Mouse (Mus musculus): ENCODE measurements around the gene Osgin1.

Osgin1 gene

GRCm38 (mm10) chr8:119433582-119434174 is at the start of gene Osgin1:
Osgin1 (plus strand) TSS chr8:119434124.
- no peak for DNase-seq

DNA sequence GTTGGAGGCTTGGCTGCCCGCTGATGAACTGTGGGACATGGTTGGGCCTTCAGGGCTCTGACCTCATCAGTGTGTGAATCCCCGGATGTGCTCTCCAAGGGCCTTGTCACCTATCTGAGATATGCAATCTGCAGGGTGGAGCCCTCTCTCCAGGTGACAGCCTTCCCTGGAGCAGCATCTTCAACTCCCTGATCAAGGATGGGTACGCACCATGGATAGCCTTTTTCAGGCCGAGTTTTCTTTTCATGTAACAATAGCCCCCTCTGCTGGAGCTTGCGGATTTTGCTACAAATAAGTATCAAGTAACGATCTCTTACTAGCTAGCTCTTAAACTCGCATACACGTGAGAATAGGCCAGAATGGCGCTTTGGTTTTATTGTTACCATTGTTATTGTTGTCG is 49.4 kb upstream of the Osgin1 start:
- DNase-seq: peak; percentile 59 to 79

DNA sequence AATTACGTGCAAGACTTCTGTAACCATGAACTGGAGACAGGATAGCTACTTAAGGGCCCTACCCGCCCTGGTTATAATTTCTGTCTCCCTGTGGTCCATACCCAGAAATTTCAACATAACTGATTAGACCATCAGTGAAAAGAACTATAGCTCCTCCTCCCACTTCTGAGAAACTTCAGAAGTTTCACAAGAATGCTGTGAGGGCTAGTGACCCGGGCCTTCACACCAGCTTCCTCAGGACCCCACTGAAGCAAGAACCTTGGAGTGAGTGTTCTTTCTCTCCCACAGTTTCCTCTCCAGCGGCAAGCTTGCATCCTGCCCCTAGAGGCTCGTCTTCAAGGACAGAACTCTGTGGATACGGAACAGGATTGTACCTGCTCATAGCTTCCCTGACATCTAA is 48.1 kb upstream of the Osgin1 start:
- DNase-seq: no peak

DNA sequence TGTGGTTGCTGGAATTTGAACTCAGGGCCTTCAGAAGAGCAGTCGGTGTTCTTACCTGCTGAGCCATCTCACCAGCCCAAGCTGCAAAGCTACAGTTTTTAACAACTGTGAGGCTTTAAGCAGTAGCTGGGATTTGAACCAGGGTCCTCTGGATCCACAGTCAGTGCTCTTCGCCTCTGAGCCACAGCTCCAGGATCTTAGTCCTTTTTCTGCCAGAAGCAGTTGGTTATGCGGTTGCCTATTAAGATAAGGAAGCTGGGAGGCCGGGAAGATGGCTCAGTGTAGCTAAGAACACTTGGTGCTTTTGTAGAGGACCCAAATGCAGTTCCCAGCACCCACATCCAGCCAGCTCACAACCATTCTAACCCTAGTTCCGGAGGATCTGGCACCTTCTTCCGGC is 46.9 kb upstream of the Osgin1 start:
- DNase-seq: no peak

DNA sequence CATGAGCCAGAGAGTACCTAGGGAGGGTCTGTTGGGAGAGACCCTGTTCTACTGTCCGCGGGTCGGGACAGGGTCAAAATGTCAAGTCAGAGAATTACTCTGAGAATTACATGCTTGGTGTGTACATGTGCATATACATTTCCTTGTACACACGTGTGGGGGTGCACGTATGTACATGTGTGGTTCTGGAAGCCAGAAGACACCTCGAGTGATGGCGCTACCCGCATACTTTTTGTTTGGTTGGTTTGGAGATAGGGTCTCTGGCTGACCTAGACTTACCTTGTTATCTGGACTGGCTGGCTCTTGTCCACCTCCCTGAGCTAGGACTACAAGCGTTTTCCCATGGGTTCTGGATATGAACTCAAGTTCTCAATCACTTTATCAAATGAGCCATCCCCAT is 39.8 kb upstream of the Osgin1 start:
- DNase-seq: no peak

- peak; percentile 90 to 94 for DNase-seq
Observed at GRCm38 (mm10) chr8:119394524-119395026, 39.3 kb upstream of the Osgin1 start, which contains the start of gene Mlycd. Mlycd (plus strand) TSS chr8:119394878.

- DNase-seq: no peak
Observed at GRCm38 (mm10) chr8:119395072-119395950, 38.6 kb upstream of the Osgin1 start.

GRCm38 (mm10) chr8:119398558-119398957 is 35.4 kb upstream of the Osgin1 start:
- DNase-seq: no peak

DNA sequence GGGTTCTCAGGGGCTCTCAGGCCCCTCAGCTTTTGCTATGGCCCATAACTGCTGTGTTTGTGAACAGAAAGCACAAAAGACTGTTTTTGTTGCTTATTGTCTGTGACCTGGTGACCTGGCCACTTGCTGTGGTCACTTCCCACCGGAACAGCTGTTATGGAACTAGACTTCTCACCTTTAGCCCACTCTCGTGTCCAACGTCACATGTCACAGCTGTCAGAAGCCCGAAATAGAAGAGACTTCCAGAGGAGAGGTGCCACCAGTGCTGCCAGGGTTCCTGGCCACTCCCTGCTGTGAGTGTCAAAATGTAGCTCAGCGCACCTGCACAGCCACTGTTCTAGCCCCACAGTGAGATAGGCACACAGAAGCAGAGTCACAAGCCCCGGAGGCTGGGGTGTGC is 34.7 kb upstream of the Osgin1 start:
- no peak for DNase-seq

DNA sequence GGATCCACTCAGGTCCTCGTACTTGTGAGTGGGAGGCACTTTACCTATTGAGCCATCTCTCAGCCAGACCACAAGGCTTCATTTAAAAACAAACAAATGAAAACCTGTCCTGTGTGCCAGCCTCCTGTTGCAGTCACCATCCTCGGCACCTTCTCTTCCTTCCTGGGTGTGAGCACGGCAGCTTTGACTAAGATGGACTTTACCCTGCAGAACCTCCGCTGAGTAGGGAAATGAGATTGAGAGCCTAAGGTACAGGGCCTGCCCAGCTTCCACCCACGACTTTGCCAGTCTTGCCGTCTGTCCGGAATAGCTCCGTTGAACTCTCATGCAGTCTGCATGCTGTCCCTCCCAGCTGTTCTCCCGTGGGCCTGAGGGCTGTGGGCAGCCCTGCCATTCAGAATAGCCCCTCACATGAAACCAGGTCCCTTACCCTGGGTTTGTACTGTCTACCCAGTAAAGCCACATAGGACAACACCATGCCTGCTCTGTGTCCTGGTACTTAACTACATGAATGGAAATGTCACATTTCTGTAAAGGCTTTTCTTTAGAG is 33.7 kb upstream of the Osgin1 start:
- DNase-seq: no peak

GRCm38 (mm10) chr8:119400904-119401303 is 33.0 kb upstream of the Osgin1 start:
- DNase-seq: no peak

GRCm38 (mm10) chr8:119403912-119404311 is 30.0 kb upstream of the Osgin1 start:
- DNase-seq: no peak

- DNase-seq: no peak
Observed at GRCm38 (mm10) chr8:119404648-119405047, 29.3 kb upstream of the Osgin1 start.

- no peak for DNase-seq
Observed at GRCm38 (mm10) chr8:119408311-119408710, 25.6 kb upstream of the Osgin1 start.

GRCm38 (mm10) chr8:119412037-119412734 is 21.7 kb upstream of the Osgin1 start:
- no peak for DNase-seq

DNA sequence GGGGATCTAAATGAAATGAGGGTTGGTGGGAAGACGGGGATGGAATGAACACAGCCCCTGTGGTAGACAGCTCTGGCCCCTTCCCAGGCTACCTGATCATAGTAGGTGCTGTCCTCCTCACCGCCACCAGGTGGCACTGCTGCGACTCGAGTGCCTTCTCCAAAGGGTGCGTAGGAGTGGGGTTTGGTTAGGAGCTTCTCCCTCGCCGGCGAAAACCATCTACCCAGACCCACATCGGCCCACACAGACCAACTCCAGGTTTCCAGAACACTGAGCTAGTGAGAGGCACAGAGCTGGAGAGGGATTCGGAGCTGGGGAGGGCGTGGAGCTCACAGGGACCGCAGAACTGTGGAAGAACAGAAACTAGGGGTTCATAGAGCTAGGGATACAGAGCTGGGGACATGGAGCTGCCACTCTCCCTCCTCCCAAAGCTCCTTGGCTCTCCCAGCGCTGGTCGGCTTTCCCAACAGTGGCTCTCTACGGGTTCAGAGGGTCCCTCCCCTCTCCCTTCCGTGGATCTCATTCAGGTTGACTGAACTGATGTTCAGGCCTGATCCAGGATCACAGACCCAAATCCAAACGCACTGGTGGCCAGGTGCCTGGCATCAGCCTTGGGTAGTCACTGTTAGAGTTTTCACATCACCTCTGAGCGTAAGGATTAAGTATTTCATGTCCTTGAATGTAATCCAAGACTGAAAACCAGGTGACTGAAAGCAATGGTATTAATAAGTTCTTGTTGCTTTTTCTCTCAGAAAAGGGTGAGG is 21.0 kb upstream of the Osgin1 start:
- peak; percentile 79 to 81 for DNase-seq

DNA sequence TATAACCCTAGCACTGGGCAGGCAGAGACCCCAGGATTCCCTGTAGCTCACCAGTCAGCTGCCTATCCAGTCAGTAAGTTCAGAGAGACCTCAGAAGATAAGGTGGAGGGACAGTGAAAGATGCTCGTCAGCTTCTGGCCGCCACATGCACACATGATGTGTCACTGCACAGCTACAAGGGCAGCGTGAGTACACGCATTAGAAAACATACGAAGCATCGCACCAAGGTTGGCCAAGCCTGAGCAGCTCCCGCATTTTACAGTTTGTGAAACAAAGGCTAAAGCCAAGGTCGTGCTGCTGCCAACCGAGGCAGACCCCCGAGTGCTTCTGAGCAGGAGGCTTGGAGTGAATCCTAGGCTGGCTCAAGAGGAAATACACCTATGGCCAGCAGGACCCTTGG is 20.3 kb upstream of the Osgin1 start:
- DNase-seq: no peak

DNA sequence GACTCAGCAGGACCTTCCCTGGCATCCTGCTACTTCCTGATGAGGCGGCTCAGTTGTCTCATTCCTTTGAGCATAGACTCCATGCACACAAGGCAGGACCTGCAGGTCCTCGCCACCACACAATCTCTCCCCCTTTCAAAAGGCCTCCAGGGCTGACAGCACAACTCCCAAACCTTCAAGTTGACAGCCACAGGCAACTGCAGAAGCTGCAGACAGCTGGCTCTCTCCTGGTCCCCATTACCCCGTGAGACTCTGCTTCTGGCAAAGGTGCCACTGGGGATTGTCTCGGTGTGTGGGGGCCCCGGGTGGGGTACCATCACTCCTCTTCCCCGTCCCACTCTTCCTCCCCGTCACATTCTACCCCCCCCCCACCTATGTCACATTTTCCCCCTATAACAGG is 13.6 kb upstream of the Osgin1 start:
- no peak for DNase-seq

DNA sequence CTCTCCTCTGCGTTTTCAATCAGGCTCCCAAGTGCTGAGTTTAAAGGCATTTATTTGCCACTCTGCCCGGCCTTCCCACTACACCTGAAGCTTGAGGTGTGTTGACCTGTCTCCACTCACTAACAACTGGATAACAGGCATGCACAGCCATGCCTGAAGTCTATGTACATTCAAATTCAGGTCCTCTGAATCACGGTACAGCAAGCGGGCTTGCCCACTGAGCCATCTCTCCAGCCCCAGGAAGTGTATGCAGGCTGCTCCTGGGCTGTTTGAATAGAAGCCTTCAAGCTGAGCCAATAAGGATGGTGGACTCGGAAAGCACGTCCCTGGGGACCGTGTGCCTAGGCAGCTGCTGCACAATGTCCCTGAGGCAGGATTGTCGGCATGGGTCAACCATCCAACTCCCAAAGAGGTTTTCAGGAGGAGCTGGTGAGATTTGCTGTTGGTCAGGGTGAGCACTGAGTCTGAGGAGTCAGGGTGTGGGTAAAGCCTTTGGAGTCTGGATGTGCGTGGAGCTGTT is 12.3 kb upstream of the Osgin1 start:
- DNase-seq: no peak

- no peak for DNase-seq
Observed at GRCm38 (mm10) chr8:119422123-119422711, 11.7 kb upstream of the Osgin1 start.

- peak in 1 of 2 experiments; percentile 44 for DNase-seq
Observed at GRCm38 (mm10) chr8:119423631-119424141, 10.2 kb upstream of the Osgin1 start.

All from cerebellum, postnatal 36 days (tissue).